In genomic region chr2:132232413-132232945, GRCm38 (mm10) we compare ENCODE assay signal across 25 mouse cellular contexts. TPM values are rescaled to one million over a fixed set of nuclear protein-coding genes. Genes with fewer than 3 reads are reported as not detected.
A peak's percentile ranks its signal among the peaks of the same experiment; 100 is the strongest.
DNase-seq lines count a peak whose midpoint lies in the region; ATAC-seq and TF ChIP-seq lines count a peak whose summit lies in the region.
"Had no signal": no experiment of that assay in that cellular context is flagged by ENCODE, and none has a peak within 500 bp of the region (broad histone marks: within the 10 kb centered on the region; RNA-seq: fewer than 3 reads in every experiment).

No protein-coding gene starts in this region.

- H3K4me3 ChIP-seq in stomach, embryonic 15.5 days (replicated peaks), result no peak overlapping the region
- no peak overlapping the region for H3K4me3 ChIP-seq in stomach, postnatal 0 days (ENCODE audit: low read depth, low read length)
- no peak overlapping the region for H3K4me3 ChIP-seq in intestine, embryonic 16.5 days (ENCODE audit: low read length)
- H3K4me3 ChIP-seq: embryonic facial prominence, embryonic 13.5 days; embryonic facial prominence, embryonic 15.5 days; erythroblast, embryonic 14.5 days; forebrain, embryonic 10.5 days; forebrain, embryonic 12.5 days; forebrain, embryonic 15.5 days had no signal

- no peak overlapping the region for H3K4me2 ChIP-seq in stomach, embryonic 15.5 days
- H3K4me2 ChIP-seq in stomach, postnatal 0 days (replicated peaks; ENCODE audit: low read depth), result no peak overlapping the region
- no peak overlapping the region for H3K4me2 ChIP-seq in intestine, embryonic 16.5 days (ENCODE audit: low read depth, low read length)
- H3K4me2 ChIP-seq: embryonic facial prominence, embryonic 13.5 days; embryonic facial prominence, embryonic 15.5 days; forebrain, embryonic 12.5 days; forebrain, embryonic 15.5 days had no signal

- 84% methylated on average over 3 of the region's 3 CpGs for WGBS in stomach, embryonic 15.5 days
- WGBS in stomach, postnatal 0 days, result 90% methylated on average over 3 of the region's 3 CpGs
- WGBS in intestine, embryonic 16.5 days, result 62% methylated on average over 3 of the region's 3 CpGs

- TF ChIP-seq EP300 in stomach, postnatal 0 days (optimal IDR thresholded peaks at IDR 0.05), result no peak

- H3K27ac ChIP-seq in stomach, embryonic 15.5 days, result no peak overlapping the region
- no peak overlapping the region for H3K27ac ChIP-seq in stomach, postnatal 0 days (replicated peaks)
- H3K27ac ChIP-seq in intestine, embryonic 16.5 days (ENCODE audit: low read length), result peak overlapping the region; percentile 15; the same call in 1 of the 2 replicates
- H3K27ac ChIP-seq: embryonic facial prominence, embryonic 13.5 days; embryonic facial prominence, embryonic 15.5 days; forebrain, embryonic 10.5 days; forebrain, embryonic 12.5 days; forebrain, embryonic 15.5 days had no signal

- DNase-seq in stomach, postnatal 0 days (ENCODE audit: low spot score), result no peak
- DNase-seq in R1 (ENCODE audit: low read depth, low spot score), result peak; percentile 85
- DNase-seq in left cerebral cortex, adult 8-10 months (ENCODE audit: low spot score in 2 of 2), result no peak
- DNase-seq in right cerebral cortex, postnatal 36 days (ENCODE audit: low spot score in 2 of 2), result no peak
- no peak for DNase-seq in cerebellum, postnatal 36 days
- DNase-seq: adrenal gland, adult 8-10 months; adrenal gland, postnatal 14 days; adrenal gland, postnatal 36 days; cerebellum, adult 11-12 months; cerebellum, adult 2 months; cerebellum, adult 9-10 months; cerebellum, postnatal 10 days; cerebellum, postnatal 25 days; embryo, embryonic 11 days; forebrain, postnatal 0 days had no signal

- no peaks in the 10 kb centered on the region for H3K4me1 ChIP-seq in stomach, embryonic 15.5 days
- no peaks in the 10 kb centered on the region for H3K4me1 ChIP-seq in stomach, postnatal 0 days (replicated peaks; ENCODE audit: control insufficient read depth, insufficient read depth)
- peaks cover 9% of the 10 kb centered on the region for H3K4me1 ChIP-seq in intestine, embryonic 16.5 days (ENCODE audit: control insufficient read depth, insufficient read depth, low read length)
- H3K4me1 ChIP-seq: embryonic facial prominence, embryonic 13.5 days; embryonic facial prominence, embryonic 15.5 days; forebrain, embryonic 12.5 days; forebrain, embryonic 15.5 days had no signal

- ATAC-seq in stomach, embryonic 15.5 days (ENCODE audit: insufficient read depth, low FRiP score, low read depth), result peak; percentile 27; the same call in 1 of the 2 replicates
- no peak for ATAC-seq in stomach, postnatal 0 days (ENCODE audit: low FRiP score, low TSS enrichment)
- peak; percentile 68 for ATAC-seq in intestine, embryonic 16.5 days
- ATAC-seq: activated CD4-positive, CD25-positive, alpha-beta regulatory T cell, adult 4 months; forebrain, embryonic 15.5 days; forebrain, postnatal 0 days; Patski had no signal

- no peak for TF ChIP-seq CTCF in stomach, postnatal 0 days (IDR thresholded peaks at IDR 0.05; ENCODE audit: low read depth)

- no peak overlapping the region for H3K9ac ChIP-seq in stomach, embryonic 15.5 days
- no peak overlapping the region for H3K9ac ChIP-seq in stomach, postnatal 0 days (ENCODE audit: low read length)
- H3K9ac ChIP-seq in intestine, embryonic 16.5 days (ENCODE audit: low read depth, low read length), result no peak overlapping the region
- H3K9ac ChIP-seq: embryonic facial prominence, embryonic 13.5 days; embryonic facial prominence, embryonic 15.5 days; forebrain, embryonic 12.5 days; forebrain, embryonic 15.5 days; forebrain, postnatal 0 days had no signal

- H3K27me3 ChIP-seq in stomach, embryonic 15.5 days (replicated peaks), result no peaks in the 10 kb centered on the region
- no peaks in the 10 kb centered on the region for H3K27me3 ChIP-seq in stomach, postnatal 0 days (ENCODE audit: control insufficient read depth, insufficient read depth, low read length)
- H3K27me3 ChIP-seq in intestine, embryonic 16.5 days (replicated peaks; ENCODE audit: control insufficient read depth, insufficient read depth, low read length), result no peaks in the 10 kb centered on the region
- H3K27me3 ChIP-seq: embryonic facial prominence, embryonic 13.5 days; embryonic facial prominence, embryonic 15.5 days; forebrain, embryonic 12.5 days; forebrain, embryonic 15.5 days; Patski had no signal

- no peaks in the 10 kb centered on the region for H3K9me3 ChIP-seq in stomach, embryonic 15.5 days
- H3K9me3 ChIP-seq in stomach, postnatal 0 days (ENCODE audit: control insufficient read depth, low read length), result no peaks in the 10 kb centered on the region
- no peaks in the 10 kb centered on the region for H3K9me3 ChIP-seq in intestine, embryonic 16.5 days (ENCODE audit: control insufficient read depth, low read length)
- H3K9me3 ChIP-seq: embryonic facial prominence, embryonic 13.5 days; embryonic facial prominence, embryonic 15.5 days; forebrain, embryonic 10.5 days; forebrain, embryonic 12.5 days; forebrain, embryonic 15.5 days had no signal

- no peaks in the 10 kb centered on the region for H3K36me3 ChIP-seq in stomach, embryonic 15.5 days
- no peaks in the 10 kb centered on the region for H3K36me3 ChIP-seq in stomach, postnatal 0 days (ENCODE audit: control insufficient read depth, insufficient read depth, low read length)
- H3K36me3 ChIP-seq in intestine, embryonic 16.5 days (ENCODE audit: control insufficient read depth, insufficient read depth, low read length), result no peaks in the 10 kb centered on the region
- H3K36me3 ChIP-seq: embryonic facial prominence, embryonic 13.5 days; embryonic facial prominence, embryonic 15.5 days; forebrain, embryonic 10.5 days; forebrain, embryonic 12.5 days; forebrain, embryonic 15.5 days had no signal

RNA-seq across cellular contexts. Expression of gene Tmem230, which starts 15.1 kb away (rescaled TPM):
- polyA plus RNA-seq in stomach, embryonic 15.5 days (2015; fragmentation: Nextera tagmentation; extraction: Ambion mirVana), result 40.6 and 41.9 TPM in 2 replicates
- 28.6 and 29.4 TPM in 2 replicates for polyA plus RNA-seq in stomach, postnatal 0 days (2015; fragmentation: Nextera tagmentation; extraction: Ambion mirVana)
- polyA plus RNA-seq in intestine, embryonic 16.5 days (2015; fragmentation: Nextera tagmentation; extraction: Ambion mirVana), result 46.1 and 48.4 TPM in 2 replicates
- total RNA-seq in left cerebral cortex, adult 8-10 months (2022), result 10 to 100 TPM; 34.0 to 37.1 (median 36.4) TPM

RNA-seq across cellular contexts. Expression of gene Pcna, which starts 20.6 kb away (rescaled TPM):
- polyA plus RNA-seq in stomach, embryonic 15.5 days (2015; fragmentation: Nextera tagmentation; extraction: Ambion mirVana), result 244 and 254 TPM in 2 replicates
- 108 and 110 TPM in 2 replicates for polyA plus RNA-seq in stomach, postnatal 0 days (2015; fragmentation: Nextera tagmentation; extraction: Ambion mirVana)
- 189 and 217 TPM in 2 replicates for polyA plus RNA-seq in intestine, embryonic 16.5 days (2015; fragmentation: Nextera tagmentation; extraction: Ambion mirVana)
- 10 to 100 TPM; 51.4 to 59.2 (median 53.9) TPM for total RNA-seq in left cerebral cortex, adult 8-10 months (2022)

RNA-seq across cellular contexts. Expression of gene Cds2, which starts 30.5 kb away (rescaled TPM):
- 17.0 and 28.7 TPM in 2 replicates for polyA plus RNA-seq in stomach, embryonic 15.5 days (2015; fragmentation: Nextera tagmentation; extraction: Ambion mirVana)
- 12.6 and 13.1 TPM in 2 replicates for polyA plus RNA-seq in stomach, postnatal 0 days (2015; fragmentation: Nextera tagmentation; extraction: Ambion mirVana)
- polyA plus RNA-seq in intestine, embryonic 16.5 days (2015; fragmentation: Nextera tagmentation; extraction: Ambion mirVana), result 17.4 and 20.5 TPM in 2 replicates
- 100 to 1,000 TPM; 257 to 277 (median 265) TPM for total RNA-seq in left cerebral cortex, adult 8-10 months (2022)
